Mouse (Mus musculus) lung, postnatal 10 days (tissue): ENCODE results near the gene Fbxl2.

ENCODE experiments used
- DNase-seq: peaks from one replicate; pipeline ENCODE4 v3.0.0; 2021

The Fbxl2 gene

GRCm38 (mm10) chr9:114016402-114016801 lies 29.6 kb downstream of the Fbxl2 start:
- no peak for DNase-seq

- DNase-seq: no peak
These were observed 30.3 kb downstream of the Fbxl2 start for GRCm38 (mm10) chr9:114015724-114016123.

- no peak for DNase-seq
These were observed 32.0 kb downstream of the Fbxl2 start for GRCm38 (mm10) chr9:114014034-114014433.

GRCm38 (mm10) chr9:114011203-114011602 lies 34.8 kb downstream of the Fbxl2 start:
- DNase-seq: no peak

- DNase-seq: no peak
These were observed 36.5 kb downstream of the Fbxl2 start for GRCm38 (mm10) chr9:114009526-114009925.

GRCm38 (mm10) chr9:114007850-114008350 lies 38.1 kb downstream of the Fbxl2 start:
- DNase-seq: no peak

GRCm38 (mm10) chr9:114006801-114007200 lies 39.2 kb downstream of the Fbxl2 start:
- DNase-seq: no peak

- DNase-seq: no peak
These were observed 47.7 kb downstream of the Fbxl2 start for GRCm38 (mm10) chr9:113998311-113998710.

- DNase-seq: no peak
These were observed 53.2 kb downstream of the Fbxl2 start for GRCm38 (mm10) chr9:113992810-113993209.

- peak; percentile 88 for DNase-seq
These were observed 55.3 kb downstream of the Fbxl2 start for GRCm38 (mm10) chr9:113990547-113991248.

- DNase-seq: no peak
These were observed 60.9 kb downstream of the Fbxl2 start for GRCm38 (mm10) chr9:113984946-113985620.

GRCm38 (mm10) chr9:113982883-113983670 lies 62.9 kb downstream of the Fbxl2 start:
- DNase-seq: no peak

- no peak for DNase-seq
These were observed 63.5 kb downstream of the Fbxl2 start for GRCm38 (mm10) chr9:113982451-113982850.

- peak; percentile 45 for DNase-seq
These were observed 64.7 kb downstream of the Fbxl2 start for GRCm38 (mm10) chr9:113981099-113981880.

- DNase-seq: no peak
These were observed 66.6 kb downstream of the Fbxl2 start for GRCm38 (mm10) chr9:113979356-113979755.

- no peak for DNase-seq
These were observed 67.3 kb downstream of the Fbxl2 start for GRCm38 (mm10) chr9:113978656-113979055.

- DNase-seq: no peak
These were observed 68.7 kb downstream of the Fbxl2 start for GRCm38 (mm10) chr9:113977225-113977840.

- no peak for DNase-seq
These were observed 69.7 kb downstream of the Fbxl2 start for GRCm38 (mm10) chr9:113976264-113976663.

- no peak for DNase-seq
These were observed 70.5 kb downstream of the Fbxl2 start for GRCm38 (mm10) chr9:113975442-113975841.

- DNase-seq: no peak
These were observed 71.0 kb downstream of the Fbxl2 start for GRCm38 (mm10) chr9:113974945-113975344.

GRCm38 (mm10) chr9:113973857-113974256 lies 72.1 kb downstream of the Fbxl2 start:
- no peak for DNase-seq

- DNase-seq: no peak
These were observed 74.4 kb downstream of the Fbxl2 start for GRCm38 (mm10) chr9:113971615-113972014.
